In the genomic region with DNA sequence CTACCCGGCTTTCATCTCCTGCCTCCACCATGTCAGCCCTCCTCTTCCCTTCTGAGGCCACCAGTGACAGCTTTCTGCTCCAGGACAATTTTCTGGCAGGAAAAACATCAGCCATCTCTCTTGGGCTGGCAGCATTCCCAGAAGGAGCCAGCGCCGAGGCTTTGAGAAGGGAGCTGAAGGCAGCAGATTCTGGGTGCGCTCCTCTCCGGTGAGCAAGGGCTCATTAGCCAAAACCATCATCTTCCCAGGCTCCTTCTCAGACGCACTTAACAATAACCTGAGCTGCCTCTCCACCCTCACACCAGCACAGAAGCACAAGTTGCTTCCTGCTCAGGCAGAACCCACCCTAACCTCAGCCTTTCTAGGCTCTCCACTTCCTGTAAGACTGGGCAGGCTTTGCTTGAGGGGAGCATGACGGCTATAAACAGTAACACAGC, we compare ENCODE assay signal across 10 mouse cellular contexts. TPM values are rescaled to one million over a fixed set of nuclear protein-coding genes. Genes with fewer than 3 reads are reported as not detected.
DNase-seq lines count a peak whose midpoint lies in the region; ATAC-seq and TF ChIP-seq lines count a peak whose summit lies in the region.
"Had no signal": no experiment of that assay in that cellular context is flagged by ENCODE, and none has a peak within 500 bp of the region (broad histone marks: within the 10 kb centered on the region; RNA-seq: fewer than 3 reads in every experiment).

No protein-coding gene starts in this region.

- H3K4me3 ChIP-seq in gastrocnemius, adult 2 months = peak overlapping the region; percentile 26; the same call in 1 of the 2 replicates
- H3K4me3 ChIP-seq in intestine, embryonic 14.5 days (ENCODE audit: low read depth, low read length) = no peak overlapping the region
- H3K4me3 ChIP-seq in thymus, adult 2 months (ENCODE audit: control insufficient read depth, insufficient read depth, low read length) = peak overlapping the region; percentile 37
- H3K4me3 ChIP-seq: myocyte had no signal

- peaks cover 10% of the 10 kb centered on the region; the same call in 1 of the 2 replicates for H3K4me1 ChIP-seq in intestine, embryonic 14.5 days (replicated peaks; ENCODE audit: control insufficient read depth, insufficient read depth, low read length)
- H3K4me1 ChIP-seq in thymus, adult 2 months (replicated peaks; ENCODE audit: control insufficient read depth, insufficient read depth, low read length) = peaks cover 18% of the 10 kb centered on the region

- no peak for TF ChIP-seq CTCF in gastrocnemius, adult 2 months (IDR thresholded peaks at IDR 0.05)
- TF ChIP-seq CTCF in thymus, adult 2 months (IDR thresholded peaks at IDR 0.05; ENCODE audit: borderline replicate concordance, control insufficient read depth, extremely low read depth, insufficient read depth, low read length, poor library complexity) = 0 out of 2 replicates have a peak, but pooled peaks have one; percentile 30

- no peaks in the 10 kb centered on the region for H3K9me3 ChIP-seq in intestine, embryonic 14.5 days (ENCODE audit: control insufficient read depth, low read length)

- H3K4me2 ChIP-seq in intestine, embryonic 14.5 days (ENCODE audit: low read length) = peak overlapping the region; percentile 3; the same call in 1 of the 2 replicates

- H3K27me3 ChIP-seq in intestine, embryonic 14.5 days (replicated peaks; ENCODE audit: control insufficient read depth, insufficient read depth, low read length) = peaks cover 28% of the 10 kb centered on the region
- H3K27me3 ChIP-seq in thymus, adult 2 months (ENCODE audit: control insufficient read depth, insufficient read depth, low read length) = peaks cover 14% of the 10 kb centered on the region

- intact Hi-C loops in gastrocnemius, adult 2 months (cut with DNase I) = no loop called here

- 24% methylated on average over 7 of the region's 7 CpGs for WGBS in intestine, embryonic 14.5 days
- 2% methylated on average over 7 of the region's 7 CpGs for WGBS in thymus, adult 2 months

- no peak overlapping the region for H3K9ac ChIP-seq in intestine, embryonic 14.5 days (ENCODE audit: low read length)

- no peak overlapping the region for H3K27ac ChIP-seq in gastrocnemius, adult 2 months
- no peak overlapping the region for H3K27ac ChIP-seq in intestine, embryonic 14.5 days (ENCODE audit: low read depth)
- H3K27ac ChIP-seq in thymus, adult 2 months (ENCODE audit: control insufficient read depth, insufficient read depth, low read length) = peak overlapping the region; percentile 77; the same call in 1 of the 2 replicates

- no peak for ATAC-seq in intestine, embryonic 14.5 days (replicated peaks; ENCODE audit: low FRiP score, low TSS enrichment, low read depth)
- ATAC-seq: Patski had no signal

- no peaks in the 10 kb centered on the region for H3K36me3 ChIP-seq in intestine, embryonic 14.5 days (ENCODE audit: control insufficient read depth, insufficient read depth, low read length)
- H3K36me3 ChIP-seq in thymus, adult 2 months (ENCODE audit: control insufficient read depth, insufficient read depth, low read length) = no peaks in the 10 kb centered on the region

- peak; percentile 52 for DNase-seq in gastrocnemius, adult 2 months
- DNase-seq in gastrocnemius, adult 8-10 months (ENCODE audit: low spot score in 2 of 2) = no peak
- DNase-seq in A20 (ENCODE audit: low read depth, low spot score) = peak; percentile 43
- peak; percentile 80 for DNase-seq in brain, adult 2 months (ENCODE audit: low read depth, low spot score)
- DNase-seq in intestine, embryonic 14.5 days (ENCODE audit: low spot score) = peak; percentile 63
- peak; percentile 61 to 71 for DNase-seq in lung, postnatal 4 days
- DNase-seq in thymus, adult 2 months = peak; percentile 71
- DNase-seq in testis, postnatal 10 days (ENCODE audit: low spot score) = no peak

- TF ChIP-seq POLR2A in thymus, adult 2 months (IDR thresholded peaks at IDR 0.05; ENCODE audit: control insufficient read depth, extremely low read depth, insufficient read depth, low read length, poor library complexity) = no peak

RNA-seq across cellular contexts. Expression of a gene that starts 4.9 kb away (rescaled TPM):
- 10 to 100 TPM in 1 of 2 experiments, 1 to 10 TPM in 1; 7.4 to 12.5 TPM for total RNA-seq in gastrocnemius, adult 2 months (2021)
- total RNA-seq in gastrocnemius, adult 8-10 months (2022) = 10 to 100 TPM in 3 of 4 experiments, 1 to 10 TPM in 1; 6.6 to 15.1 (median 11.8) TPM
- 15.9 TPM in 2 replicates for polyA plus RNA-seq in intestine, embryonic 14.5 days (2014; fragmentation: Nextera tagmentation; extraction: Ambion mirVana)
- polyA plus RNA-seq in thymus, adult 2 months (2012; rRNA removed) = 5.1 and 9.4 TPM in 2 replicates

RNA-seq across cellular contexts. Expression of a gene that starts 28.2 kb away (rescaled TPM):
- 10 to 100 TPM; 16.4 to 18.6 TPM for total RNA-seq in gastrocnemius, adult 2 months (2021)
- 10 to 100 TPM; 14.8 to 18.2 (median 16.3) TPM for total RNA-seq in gastrocnemius, adult 8-10 months (2022)
- polyA plus RNA-seq in intestine, embryonic 14.5 days (2014; fragmentation: Nextera tagmentation; extraction: Ambion mirVana) = 50.6 and 54.4 TPM in 2 replicates
- polyA plus RNA-seq in thymus, adult 2 months (2012; rRNA removed) = 45.8 and 55.0 TPM in 2 replicates

Comparison
In these comparisons a context has a peak if more than half of its experiments do, and no peak if none do; other contexts are left out.
1. DNase-seq: peak in gastrocnemius, adult 2 months (single experiment), A20 (single experiment), brain, adult 2 months (single experiment), intestine, embryonic 14.5 days (single experiment), lung, postnatal 4 days (2 of 2) and thymus, adult 2 months (single experiment); none in gastrocnemius, adult 8-10 months (0 of 2) and testis, postnatal 10 days (single experiment).